Mouse (Mus musculus): ENCODE measurements around the gene Homer3. TPM values are rescaled to one million over a fixed set of nuclear protein-coding genes. Genes with fewer than 3 reads are reported as not detected.

The Homer3 gene
- 10 to 100 TPM; 12.0 to 12.3 TPM for total RNA-seq (2021)

- peak; percentile 91 for DNase-seq (ENCODE audit: low spot score)
- intact Hi-C loops (cut with DNase I), result loop anchor here (1.0 kb wide), 1 partner anchor 48 kb away; the partner anchor contains the start of genes Armc6 and Sugp2
These were observed at the start of gene Homer3 for GRCm38 (mm10) chr8:70282603-70283135. Homer3 (plus strand) TSS chr8:70282827.

DNA sequence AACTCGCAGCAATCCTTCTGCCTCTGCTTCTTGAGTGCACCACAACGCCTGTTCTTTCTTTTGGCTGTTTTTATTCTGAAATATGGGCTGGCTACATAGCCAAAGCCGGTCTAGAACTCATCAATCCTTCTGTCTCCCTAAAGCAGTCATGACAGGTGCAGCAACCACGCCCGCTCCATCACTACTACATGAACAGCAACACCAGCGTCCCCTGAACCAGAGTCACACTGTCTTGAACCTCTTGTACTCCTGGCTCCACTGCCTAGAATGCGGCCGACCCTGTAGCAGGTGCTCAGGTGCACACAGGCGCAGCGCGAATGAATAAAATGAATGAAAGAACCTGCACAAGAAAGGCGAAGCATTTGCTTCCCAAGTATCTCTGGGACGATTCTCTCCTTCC, 49.0 kb upstream of the Homer3 start:
- intact Hi-C loops (cut with DNase I), result loop anchor here (1.0 kb wide), 1 partner anchor 49 kb away; the partner anchor contains the start of gene Homer3
- no peak for DNase-seq (ENCODE audit: low spot score)

DNA sequence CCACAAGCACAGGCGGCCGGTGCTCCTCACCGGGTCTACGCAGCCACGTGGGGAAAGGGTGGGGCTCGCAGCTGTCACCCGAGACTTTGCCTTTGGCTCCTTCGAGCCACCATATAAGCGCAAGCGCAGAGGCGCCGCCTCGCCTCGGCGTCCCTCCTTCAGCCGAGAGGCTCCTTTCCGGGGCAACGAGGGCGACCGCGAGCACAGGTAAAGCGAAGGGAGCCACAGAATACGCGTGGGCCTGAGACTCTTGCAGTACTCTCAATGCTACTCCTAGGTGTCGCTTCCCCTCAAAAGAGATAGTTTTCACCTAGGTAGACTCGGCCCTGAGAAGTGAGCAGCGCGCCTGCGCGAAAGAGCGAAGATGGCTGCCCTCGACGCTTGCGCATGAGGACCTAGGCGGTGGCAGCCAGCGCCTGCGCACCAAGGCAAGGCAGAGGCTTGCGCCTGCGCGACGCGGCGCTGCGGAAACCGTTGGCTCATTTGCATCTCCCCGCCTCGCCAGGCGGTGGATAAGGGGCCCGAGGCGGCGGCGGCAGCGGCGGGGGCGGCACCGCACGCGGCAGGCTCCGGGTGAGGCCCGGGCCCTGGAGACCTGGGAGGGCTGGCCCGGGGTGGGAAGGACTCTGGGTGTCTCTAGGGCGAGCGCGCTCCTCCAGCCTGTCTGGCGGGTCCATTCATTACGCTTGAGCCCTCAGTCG, 48.4 kb upstream of the Homer3 start, which contains the start of the genes Sugp2 and Armc6:
TSS of gene Sugp2 (plus strand) at position 147 of the 701 bp plus-strand sequence.
TSS of gene Armc6 (minus strand) at position 387 of the 701 bp plus-strand sequence.
- peak; percentile 93 for DNase-seq (ENCODE audit: low spot score)
- intact Hi-C loops (cut with DNase I), result loop anchor here (1.0 kb wide), 1 partner anchor 48 kb away; the partner anchor contains the start of gene Homer3

GRCm38 (mm10) chr8:70234781-70235128, 47.9 kb upstream of the Homer3 start:
- no peak for DNase-seq (ENCODE audit: low spot score)
- intact Hi-C loops (cut with DNase I), result loop anchor here (1.0 kb wide), 1 partner anchor 48 kb away; the partner anchor contains the start of gene Homer3

DNA sequence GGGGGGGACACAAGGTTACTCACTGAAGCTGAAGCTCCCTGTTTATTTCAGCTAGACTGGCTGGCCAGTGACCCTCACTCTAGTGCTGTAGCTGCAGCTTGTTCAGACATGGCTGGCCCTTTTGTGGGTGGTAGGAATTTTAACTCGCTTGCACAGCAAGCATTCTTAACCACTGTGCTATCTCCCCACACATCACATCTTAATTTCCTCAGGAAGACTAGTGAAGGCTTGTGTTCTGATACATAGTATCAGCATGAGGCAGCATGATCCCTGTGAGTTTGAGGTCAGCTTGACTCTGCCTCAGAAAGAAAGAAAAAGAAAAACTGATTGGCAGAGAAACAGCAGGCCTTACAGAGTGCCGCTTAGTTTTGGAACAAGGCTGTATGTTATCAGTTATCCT, 44.8 kb upstream of the Homer3 start:
- intact Hi-C loops (cut with DNase I), result no loop called here

DNA sequence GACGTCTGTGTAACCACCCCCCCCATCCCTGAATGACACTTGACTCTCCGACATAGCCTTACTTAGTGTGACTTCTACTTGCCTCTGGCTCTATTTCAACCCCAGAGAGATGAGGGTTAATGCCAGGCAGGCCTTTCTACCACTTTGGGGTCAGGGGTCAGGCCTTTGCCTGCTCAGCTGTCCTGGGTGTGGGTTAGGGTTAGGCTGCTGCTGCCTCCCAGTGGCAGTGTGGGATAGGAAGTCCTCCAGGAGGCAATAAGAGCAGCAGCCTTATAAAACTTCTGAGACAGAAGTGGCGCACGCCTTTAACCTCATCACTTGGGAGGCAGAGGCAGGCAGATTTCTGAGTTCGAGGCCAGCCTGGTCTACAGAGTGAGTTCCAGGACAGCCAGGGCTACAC, 42.0 kb upstream of the Homer3 start:
- intact Hi-C loops (cut with DNase I), result no loop called here
- DNase-seq (ENCODE audit: low spot score), result no peak

More for the DNA sequence above, 44.8 kb upstream of the Homer3 start:
- no peak for DNase-seq (ENCODE audit: low spot score)

DNA sequence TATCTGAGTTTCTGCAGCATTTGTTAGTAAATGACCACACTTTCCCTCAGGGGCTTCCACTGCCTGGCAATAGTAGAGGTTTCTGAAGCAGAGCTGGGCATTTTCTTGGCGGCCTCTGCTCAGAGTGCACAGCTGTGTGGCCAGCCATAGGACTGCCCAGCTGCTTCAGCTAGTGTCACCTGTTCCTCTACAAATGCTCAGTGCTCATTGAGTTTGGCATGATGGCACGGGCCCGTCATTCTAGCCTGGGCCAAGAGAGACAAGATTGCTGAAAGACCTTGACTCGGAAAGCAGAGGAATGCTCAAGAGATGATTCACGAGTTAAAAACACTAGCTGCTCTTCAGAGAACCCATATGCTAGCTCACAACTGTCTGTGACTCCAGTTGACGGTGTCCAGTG, 36.0 kb upstream of the Homer3 start:
- intact Hi-C loops (cut with DNase I), result no loop called here
- DNase-seq (ENCODE audit: low spot score), result no peak

GRCm38 (mm10) chr8:70247841-70248240, 34.8 kb upstream of the Homer3 start:
- intact Hi-C loops (cut with DNase I), result no loop called here
- DNase-seq (ENCODE audit: low spot score), result no peak

GRCm38 (mm10) chr8:70254628-70255027, 28.0 kb upstream of the Homer3 start:
- no peak for DNase-seq (ENCODE audit: low spot score)
- intact Hi-C loops (cut with DNase I), result no loop called here

GRCm38 (mm10) chr8:70257456-70257855, 25.2 kb upstream of the Homer3 start:
- intact Hi-C loops (cut with DNase I), result no loop called here

DNA sequence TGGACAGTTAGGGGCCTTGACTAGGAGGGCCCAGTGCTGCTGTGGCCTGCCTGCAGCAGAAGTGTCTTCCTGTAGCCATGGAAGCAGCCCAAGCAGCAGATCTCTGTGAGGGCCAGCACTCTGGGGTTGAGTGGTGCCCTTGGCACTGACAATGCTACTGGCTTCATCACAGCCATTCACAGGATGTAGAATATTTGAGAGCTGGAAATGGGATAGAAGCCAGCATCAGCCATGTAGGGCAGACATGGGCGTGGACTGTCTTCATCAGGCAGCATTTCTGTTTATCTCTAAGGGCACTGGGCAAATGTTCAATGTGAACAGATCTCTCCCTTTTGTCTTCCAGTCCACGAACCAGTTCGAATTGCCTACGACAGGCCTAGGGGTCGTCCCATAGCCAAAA, 24.0 kb upstream of the Homer3 start:
- DNase-seq (ENCODE audit: low spot score), result no peak
- intact Hi-C loops (cut with DNase I), result no loop called here

More at GRCm38 (mm10) chr8:70257456-70257855, 25.2 kb upstream of the Homer3 start:
- no peak for DNase-seq (ENCODE audit: low spot score)

DNA sequence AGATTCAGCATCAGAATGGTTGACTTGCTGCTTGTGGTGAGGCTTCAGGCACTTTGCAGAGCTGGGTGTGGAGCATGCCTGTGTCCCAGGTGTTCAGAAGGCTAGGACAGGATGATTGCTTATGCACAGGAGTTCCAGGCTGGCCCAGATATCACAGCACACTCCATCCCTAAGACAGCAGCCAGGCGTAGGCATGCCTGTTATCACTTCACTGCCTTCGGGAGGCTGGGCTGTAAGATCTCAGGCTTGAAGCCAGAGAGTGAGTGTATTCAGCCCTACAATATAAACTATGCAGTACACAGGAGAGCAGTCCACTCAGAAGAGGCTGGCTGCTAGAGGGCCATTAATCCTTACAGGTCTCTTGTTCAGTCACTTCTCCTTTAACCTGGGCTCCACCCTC, 23.6 kb upstream of the Homer3 start:
- no peak for DNase-seq (ENCODE audit: low spot score)
- intact Hi-C loops (cut with DNase I), result no loop called here

- DNase-seq (ENCODE audit: low spot score), result no peak
- intact Hi-C loops (cut with DNase I), result no loop called here
These were observed 15.0 kb upstream of the Homer3 start for GRCm38 (mm10) chr8:70267674-70268073.

DNA sequence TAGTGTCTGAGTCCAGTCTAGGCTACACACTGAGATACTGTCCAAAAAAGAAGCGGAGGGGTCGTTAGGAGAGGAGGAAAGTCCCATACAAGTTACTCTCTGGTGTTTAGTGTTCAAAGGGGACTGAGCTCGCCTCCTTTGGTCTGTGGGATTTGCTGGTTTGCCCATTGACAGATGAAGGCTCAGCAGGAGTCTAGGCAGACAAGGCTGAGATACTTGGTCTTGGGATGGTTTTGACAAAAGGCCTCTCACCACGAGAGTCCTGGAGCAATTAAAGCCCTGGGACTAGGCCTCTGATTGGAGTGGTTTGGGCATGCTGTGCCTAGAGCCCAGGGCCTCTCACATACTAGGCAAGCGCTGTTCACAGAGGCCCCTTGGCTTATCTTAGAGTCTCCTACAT, 14.3 kb upstream of the Homer3 start:
- no peak for DNase-seq (ENCODE audit: low spot score)
- intact Hi-C loops (cut with DNase I), result no loop called here

DNA sequence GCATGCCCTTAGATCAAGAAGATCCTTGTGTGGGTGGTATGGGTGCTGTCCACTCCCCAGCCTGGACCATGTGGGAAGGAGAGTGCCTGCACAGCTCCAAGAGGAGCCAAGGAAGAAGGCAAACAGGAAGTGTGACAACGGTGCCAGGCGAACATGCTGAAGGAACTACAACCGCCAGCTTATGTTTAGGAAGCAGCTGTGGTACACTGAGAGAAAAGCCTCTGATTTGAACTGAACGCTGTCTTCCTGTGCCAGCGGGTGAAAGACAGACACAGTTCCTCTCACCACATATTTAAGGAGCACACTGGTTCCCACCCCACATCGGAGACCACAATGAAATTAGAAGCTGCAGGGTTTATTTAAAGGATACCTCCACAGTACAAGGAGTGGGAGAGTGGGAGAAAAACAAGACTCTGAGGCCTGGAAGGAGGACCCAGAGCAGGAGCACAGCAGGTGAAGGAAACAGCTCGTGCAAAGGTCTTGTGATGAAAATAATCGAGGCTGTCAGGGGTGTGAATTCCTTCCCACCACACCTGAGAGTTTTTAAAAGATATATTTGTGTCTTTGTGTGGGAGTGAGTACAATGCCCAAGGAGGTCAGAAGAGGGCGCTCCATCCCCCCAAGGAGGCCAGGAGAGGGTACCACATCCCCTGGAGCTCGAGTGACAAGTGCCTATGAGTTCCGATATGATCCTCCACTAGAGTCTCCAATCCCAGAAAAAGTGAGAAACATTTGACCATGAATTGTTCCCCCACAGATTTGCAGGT, 13.6 kb upstream of the Homer3 start:
- no peak for DNase-seq (ENCODE audit: low spot score)
- intact Hi-C loops (cut with DNase I), result no loop called here

DNA sequence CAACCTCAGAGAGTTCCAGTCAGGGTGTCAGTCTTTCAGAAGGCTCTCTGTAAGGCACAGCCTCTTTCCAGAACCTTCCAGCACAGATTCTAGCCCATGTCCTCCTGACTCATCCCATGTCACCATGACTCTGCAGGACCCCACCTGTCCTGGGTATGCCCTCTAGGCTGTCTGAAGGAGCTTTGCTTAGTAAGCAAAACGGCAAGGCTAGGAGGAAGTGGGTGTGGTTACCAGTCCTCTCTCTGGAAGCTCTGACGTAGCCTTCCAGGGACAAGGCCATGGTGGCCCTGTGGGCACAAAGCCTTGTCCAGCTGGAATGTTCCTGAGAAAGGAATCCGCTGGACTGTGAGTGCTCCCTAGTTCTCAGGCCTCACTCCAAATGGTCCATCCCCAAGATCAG, 9.7 kb upstream of the Homer3 start:
- intact Hi-C loops (cut with DNase I), result no loop called here
- peak; percentile 17 for DNase-seq (ENCODE audit: low spot score)

DNA sequence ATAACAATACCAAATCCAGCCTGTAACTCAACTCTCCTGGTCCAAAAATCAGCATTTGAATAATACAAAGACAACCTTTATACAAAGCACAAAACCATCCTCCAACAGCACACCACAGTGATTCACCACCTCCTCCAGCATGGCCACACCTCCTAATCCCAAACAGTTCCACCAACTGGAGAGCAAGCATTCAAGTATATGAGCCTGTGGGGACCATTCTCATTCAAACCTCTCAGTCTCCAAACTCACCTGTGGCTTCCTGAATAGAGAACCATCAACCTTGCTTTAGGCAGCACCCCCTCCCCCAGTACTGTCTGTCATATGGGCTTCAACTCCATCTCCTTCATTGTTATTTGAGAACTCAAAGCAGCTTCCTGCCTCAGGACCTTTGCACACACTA, 8.3 kb upstream of the Homer3 start:
- intact Hi-C loops (cut with DNase I), result no loop called here
- DNase-seq (ENCODE audit: low spot score), result no peak

GRCm38 (mm10) chr8:70276476-70276875, 6.2 kb upstream of the Homer3 start:
- intact Hi-C loops (cut with DNase I), result no loop called here
- peak; percentile 30 for DNase-seq (ENCODE audit: low spot score)

GRCm38 (mm10) chr8:70278175-70278574, 4.5 kb upstream of the Homer3 start:
- DNase-seq (ENCODE audit: low spot score), result no peak
- intact Hi-C loops (cut with DNase I), result no loop called here

DNA sequence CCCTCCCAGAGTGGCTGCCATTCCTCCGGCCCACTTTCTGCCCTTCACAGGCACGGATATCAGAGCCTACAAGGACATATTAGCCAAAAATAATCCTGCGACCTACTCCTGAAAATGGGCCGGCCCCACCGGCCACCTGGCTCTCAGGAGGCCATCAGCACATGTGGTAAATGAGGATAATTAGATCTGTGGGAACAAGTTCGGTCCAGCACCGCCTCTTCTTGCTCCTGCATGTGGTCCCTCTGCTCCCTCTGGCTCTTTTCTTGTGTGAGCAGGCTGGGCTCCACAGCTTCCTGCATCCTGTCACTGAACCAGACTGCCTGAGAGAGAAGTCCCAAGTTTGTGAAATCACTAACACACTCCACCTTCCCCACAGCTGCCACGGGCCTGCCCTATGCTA, 3.4 kb upstream of the Homer3 start:
- no peak for DNase-seq (ENCODE audit: low spot score)
- intact Hi-C loops (cut with DNase I), result no loop called here

DNA sequence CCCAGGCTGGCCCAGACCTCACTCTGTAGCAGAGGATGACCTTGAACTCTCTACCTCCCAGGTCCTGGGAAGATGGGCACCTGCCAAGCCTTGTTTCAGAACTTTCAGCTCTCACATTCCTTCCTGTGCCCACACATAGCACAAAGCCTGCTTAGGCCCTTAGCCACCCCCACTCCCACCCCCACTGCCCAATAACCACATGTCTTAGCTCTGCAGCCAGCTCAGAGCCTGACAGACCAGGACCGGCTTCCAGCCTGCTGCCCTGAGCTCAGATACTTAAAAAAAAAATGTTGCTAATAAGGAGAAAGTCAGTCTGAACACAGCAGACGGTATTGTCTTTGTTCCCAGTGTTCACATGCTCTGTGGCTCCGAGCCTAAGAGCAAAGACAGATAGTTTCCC, 1.6 kb upstream of the Homer3 start:
- no peak for DNase-seq (ENCODE audit: low spot score)
- intact Hi-C loops (cut with DNase I), result no loop called here

All from heart, postnatal 25 days (tissue).